In genomic region chr7:19558965-19559364, GRCm38 (mm10) we compare ENCODE assay signal across 8 mouse cellular contexts. TPM values are rescaled to one million over a fixed set of nuclear protein-coding genes. Genes with fewer than 3 reads are reported as not detected.
A peak's percentile ranks its signal among the peaks of the same experiment; 100 is the strongest.
DNase-seq lines count a peak whose midpoint lies in the region; ATAC-seq and TF ChIP-seq lines count a peak whose summit lies in the region.
"Had no signal": no experiment of that assay in that cellular context is flagged by ENCODE, and none has a peak within 500 bp of the region (broad histone marks: within the 10 kb centered on the region; RNA-seq: fewer than 3 reads in every experiment).

No protein-coding gene starts in this region.

- no peaks in the 10 kb centered on the region for H3K27me3 ChIP-seq in spleen, adult 2 months (ENCODE audit: control insufficient read depth, insufficient read depth, low read length)
- H3K27me3 ChIP-seq in forebrain, embryonic 14.5 days (replicated peaks; ENCODE audit: control insufficient read depth, insufficient read depth, low read length) = no peaks in the 10 kb centered on the region

- TF ChIP-seq CTCF in spleen, adult 2 months (IDR thresholded peaks at IDR 0.05; ENCODE audit: extremely low read depth, insufficient read depth, insufficient read length, insufficient replicate concordance) = peak; percentile 41; the same call in 1 of the 2 replicates

- H3K27ac ChIP-seq in spleen, adult 2 months (ENCODE audit: insufficient read depth, low read length) = no peak overlapping the region
- no peak overlapping the region for H3K27ac ChIP-seq in forebrain, embryonic 14.5 days (ENCODE audit: low read depth, low read length)
- peak overlapping the region; percentile 40 for H3K27ac ChIP-seq in macrophage

- H3K9ac ChIP-seq in forebrain, embryonic 14.5 days (ENCODE audit: low read length) = 0 out of 2 replicates have a peak overlapping the region, but pooled peaks have one; percentile 10

- WGBS in spleen, adult 2 months = 70% methylated on average over 2 of the region's 2 CpGs
- 21% methylated on average over 2 of the region's 2 CpGs for WGBS in forebrain, embryonic 14.5 days
- 70% methylated on average over 2 of the region's 2 CpGs for WGBS in macrophage (ENCODE audit: missing documents)

- H3K9me3 ChIP-seq in forebrain, embryonic 14.5 days (replicated peaks; ENCODE audit: control insufficient read depth, low read length) = no peaks in the 10 kb centered on the region

- no peak for ATAC-seq in forebrain, embryonic 14.5 days

- no peak for TF ChIP-seq POLR2A in spleen, adult 2 months (IDR thresholded peaks at IDR 0.05; ENCODE audit: low read depth, low read length)

- peaks cover 14% of the 10 kb centered on the region; the same call in 1 of the 2 replicates for H3K4me1 ChIP-seq in spleen, adult 2 months (ENCODE audit: control insufficient read depth, insufficient read depth, insufficient read length)
- peaks cover 19% of the 10 kb centered on the region for H3K4me1 ChIP-seq in forebrain, embryonic 14.5 days (ENCODE audit: control insufficient read depth, insufficient read depth, low read length)

- no peaks in the 10 kb centered on the region; the same call in 1 of the 2 replicates for H3K36me3 ChIP-seq in spleen, adult 2 months (ENCODE audit: control insufficient read depth, insufficient read depth, low read length)
- peaks cover 18% of the 10 kb centered on the region for H3K36me3 ChIP-seq in forebrain, embryonic 14.5 days (ENCODE audit: control insufficient read depth, insufficient read depth, low read length)
- H3K36me3 ChIP-seq in macrophage (ENCODE audit: inconsistent target) = no peaks in the 10 kb centered on the region

- no peak overlapping the region for H3K4me3 ChIP-seq in spleen, adult 2 months (ENCODE audit: extremely low read depth, insufficient read depth, insufficient read length)
- no peak overlapping the region for H3K4me3 ChIP-seq in forebrain, embryonic 14.5 days (ENCODE audit: low read depth, low read length)
- no peak overlapping the region for H3K4me3 ChIP-seq in macrophage (ENCODE audit: inconsistent target)

- DNase-seq in spleen, adult 2 months (ENCODE audit: low read depth in 1 of 2, low spot score in 2 of 2) = no peak
- no peak for DNase-seq in spleen, postnatal 36 days (ENCODE audit: low spot score in 2 of 2)
- no peak for DNase-seq in forebrain, embryonic 14.5 days (ENCODE audit: low spot score)
- no peak for DNase-seq in c-Kit-positive CD71-positive TER-119-positive erythroid progenitor cells, embryonic 14.5 days (ENCODE audit: low spot score)
- DNase-seq in gastrocnemius, postnatal 14 days = no peak
- no peak for DNase-seq in spleen, adult 18-20 months

- intact Hi-C loops in gastrocnemius, postnatal 14 days (cut with DNase I; ENCODE audit: low total_unique reads) = no loop called here

- peak overlapping the region; percentile 99 for H3K4me2 ChIP-seq in forebrain, embryonic 14.5 days (ENCODE audit: low read length)

- peaks cover 78% of the 10 kb centered on the region for H3K79me2 ChIP-seq in macrophage (ENCODE audit: inconsistent target)

RNA-seq across cellular contexts. Expression of gene Ppp1r37, which starts 3.9 kb away (rescaled TPM):
- 56.2 and 71.0 TPM in 2 replicates for polyA plus RNA-seq in spleen, adult 2 months (2012; rRNA removed)
- 12.6 and 13.5 TPM in 2 replicates for polyA plus RNA-seq in forebrain, embryonic 14.5 days (2014; fragmentation: Nextera tagmentation; extraction: Ambion mirVana)
- 10 to 100 TPM; 26.7 to 91.8 (median 50.8) TPM for total RNA-seq in macrophage (2018; cell fraction: chromatin; rRNA removed)
- 10 to 100 TPM; 23.2 to 43.0 (median 33.0) TPM for total RNA-seq in macrophage (2018; cell fraction: cytosol; rRNA removed)
- 10 to 100 TPM; 24.7 to 78.1 (median 45.1) TPM for total RNA-seq in macrophage (2018; cell fraction: nucleus; rRNA removed)
- polyA plus RNA-seq in macrophage (2018) = 21.4 to 34.9 TPM (median 23.9 TPM) in 3 replicates
- 10 to 100 TPM; 34.4 to 34.5 TPM for total RNA-seq in gastrocnemius, postnatal 14 days (2021)

RNA-seq across cellular contexts. Expression of gene Zfp296, which starts 18.1 kb away (rescaled TPM):
- polyA plus RNA-seq in spleen, adult 2 months (2012; rRNA removed) = 20.9 and 33.0 TPM in 2 replicates
- 0.15 TPM in 1 of 2 replicates, not detected in the other for polyA plus RNA-seq in forebrain, embryonic 14.5 days (2014; fragmentation: Nextera tagmentation; extraction: Ambion mirVana)
- total RNA-seq in macrophage (2018; cell fraction: chromatin; rRNA removed) = 1 to 10 TPM in 4 of 26 experiments, under 1 TPM in 9, not detected in 13; 0.53 to 1.5 (median 0.73) TPM
- under 1 TPM in 23 of 26 experiments, not detected in 3; 0.10 to 0.72 (median 0.20) TPM for total RNA-seq in macrophage (2018; cell fraction: cytosol; rRNA removed)
- total RNA-seq in macrophage (2018; cell fraction: nucleus; rRNA removed) = 1 to 10 TPM in 7 of 26 experiments, under 1 TPM in 11, not detected in 8; 0.29 to 2.0 (median 0.79) TPM
- polyA plus RNA-seq in macrophage (2018) = 0.16 to 0.24 TPM in 2 of 3 replicates, not detected in the other
- under 1 TPM in 1 of 2 experiments, not detected in 1; 0.27 TPM for total RNA-seq in gastrocnemius, postnatal 14 days (2021)

RNA-seq across cellular contexts. Expression of gene Gemin7, which starts 18.4 kb away (rescaled TPM):
- 94.7 and 143 TPM in 2 replicates for polyA plus RNA-seq in spleen, adult 2 months (2012; rRNA removed)
- 134 and 146 TPM in 2 replicates for polyA plus RNA-seq in forebrain, embryonic 14.5 days (2014; fragmentation: Nextera tagmentation; extraction: Ambion mirVana)
- total RNA-seq in macrophage (2018; cell fraction: chromatin; rRNA removed) = 10 to 100 TPM in 10 of 26 experiments, 1 to 10 TPM in 16; 3.2 to 19.6 (median 8.9) TPM
- total RNA-seq in macrophage (2018; cell fraction: cytosol; rRNA removed) = 10 to 100 TPM; 35.9 to 57.6 (median 43.0) TPM
- 10 to 100 TPM in 23 of 26 experiments, 1 to 10 TPM in 3; 9.0 to 31.5 (median 19.9) TPM for total RNA-seq in macrophage (2018; cell fraction: nucleus; rRNA removed)
- 16.9 to 46.6 TPM (median 40.7 TPM) in 3 replicates for polyA plus RNA-seq in macrophage (2018)
- total RNA-seq in gastrocnemius, postnatal 14 days (2021) = 10 to 100 TPM; 50.0 to 55.1 TPM

RNA-seq across cellular contexts. Expression of gene Nkpd1, which starts 41.3 kb away (rescaled TPM):
- polyA plus RNA-seq in spleen, adult 2 months (2012; rRNA removed) = 2.2 and 2.3 TPM in 2 replicates
- polyA plus RNA-seq in forebrain, embryonic 14.5 days (2014; fragmentation: Nextera tagmentation; extraction: Ambion mirVana) = 0.36 and 0.57 TPM in 2 replicates
- total RNA-seq in macrophage (2018; cell fraction: chromatin; rRNA removed) = under 1 TPM in 2 of 26 experiments, not detected in 24; 0.33 to 0.51 TPM
- not detected for total RNA-seq in macrophage (2018; cell fraction: cytosol; rRNA removed)
- total RNA-seq in macrophage (2018; cell fraction: nucleus; rRNA removed) = under 1 TPM in 1 of 26 experiments, not detected in 25; 0.25 TPM
- not detected in 3 replicates for polyA plus RNA-seq in macrophage (2018)
- total RNA-seq in gastrocnemius, postnatal 14 days (2021) = not detected
- polyA plus RNA-seq: stomach, embryonic 14.5 days had no signal

RNA-seq across cellular contexts. Expression of gene Clasrp, which starts 45.3 kb away (rescaled TPM):
- polyA plus RNA-seq in spleen, adult 2 months (2012; rRNA removed) = 102 and 186 TPM in 2 replicates
- 27.1 and 40.1 TPM in 2 replicates for polyA plus RNA-seq in forebrain, embryonic 14.5 days (2014; fragmentation: Nextera tagmentation; extraction: Ambion mirVana)
- 100 to 1,000 TPM in 23 of 26 experiments, 10 to 100 TPM in 3; 86.3 to 338 (median 198) TPM for total RNA-seq in macrophage (2018; cell fraction: chromatin; rRNA removed)
- total RNA-seq in macrophage (2018; cell fraction: cytosol; rRNA removed) = 10 to 100 TPM in 14 of 26 experiments, 1 to 10 TPM in 12; 6.3 to 19.3 (median 10.5) TPM
- total RNA-seq in macrophage (2018; cell fraction: nucleus; rRNA removed) = 100 to 1,000 TPM in 6 of 26 experiments, 10 to 100 TPM in 20; 28.7 to 156 (median 67.4) TPM
- polyA plus RNA-seq in macrophage (2018) = 14.0 to 24.9 TPM (median 16.3 TPM) in 3 replicates
- total RNA-seq in gastrocnemius, postnatal 14 days (2021) = 10 to 100 TPM; 10.6 to 12.0 TPM

Comparison
In these comparisons a context has a peak if more than half of its experiments do, and no peak if none do; other contexts are left out.
1. RNA of gene Zfp296, which starts 18.1 kb away (polyA plus RNA-seq): 20.9 to 33.0 TPM in spleen, adult 2 months; 0.16 to 0.24 TPM in macrophage and 0.15 TPM in forebrain, embryonic 14.5 days; every median in the first group is over 10 times any median in the second.